Mouse (Mus musculus) CH12.LX (cell line): ENCODE data around the gene Dapk2. TPM values are rescaled to one million over a fixed set of nuclear protein-coding genes. Genes with fewer than 3 reads are reported as not detected.
A peak's percentile ranks its signal among the peaks of the same experiment; 100 is the strongest.

Experiments
- DNase-seq: peaks from one replicate; pipeline ENCODE4 v3.0.0-alpha.2; 2013; ENCODE audit errors: extremely low read depth
- H3K27ac ChIP-seq: 2 replicates; pipeline ENCODE4 v1.5.1; 2012; ENCODE audit warnings: low read depth, mild to moderate bottlenecking, control low read depth, moderate library complexity; ENCODE audit not compliant: insufficient read depth
- H3K27me3 ChIP-seq: replicated peaks from 2 replicates; pipeline ENCODE3; 2012; ENCODE audit warnings: inconsistent platforms
- H3K36me3 ChIP-seq, 2 experiments: replicated peaks in 1 of 2; 2 replicates each; pipeline versions ENCODE3 to v1.6.1; 2012; ENCODE audit warnings: inconsistent platforms in 1 of 2, low read length in 1 of 2, mild to moderate bottlenecking in 1 of 2, mixed read lengths in 1 of 2, moderate library complexity in 1 of 2; ENCODE audit not compliant: control insufficient read depth in 1 of 2, insufficient read depth in 1 of 2
- H3K4me1 ChIP-seq, 2 experiments: 2 replicates each; pipeline ENCODE4 v1.6.1; 2012; ENCODE audit warnings: inconsistent platforms in 1 of 2, moderate library complexity in 1 of 2; ENCODE audit not compliant: insufficient read depth in 2 of 2, control insufficient read depth in 1 of 2
- H3K4me2 ChIP-seq: 2 replicates; pipeline ENCODE4 v1.6.1; 2012; ENCODE audit warnings: low read depth, mild to moderate bottlenecking, control low read depth; ENCODE audit not compliant: poor library complexity, insufficient read depth, severe bottlenecking
- H3K4me3 ChIP-seq, 3 experiments: fragments of 150-350 bp in 1 of 3; sonication (generic) in 1 of 3; replicated peaks in 1 of 3; 2 replicates each; pipeline versions ENCODE3 to v1.5.1; 2011 to 2012; ENCODE audit warnings: low read depth in 2 of 3, low read length in 2 of 3, mild to moderate bottlenecking in 2 of 3, moderate library complexity in 2 of 3, control low read depth in 1 of 3, improper control_type of control experiment in 1 of 3, inconsistent platforms in 1 of 3, mixed read lengths in 1 of 3; ENCODE audit not compliant: poor library complexity in 1 of 3
- H3K79me2 ChIP-seq: replicated peaks from 2 replicates; pipeline ENCODE4 v1.6.1; 2012; ENCODE audit warnings: mild to moderate bottlenecking, moderate library complexity; ENCODE audit not compliant: control insufficient read depth, poor library complexity, insufficient read depth, severe bottlenecking; ENCODE audit errors: extremely low read depth
- H3K9ac ChIP-seq: 2 replicates; pipeline ENCODE4 v1.6.1; 2012; ENCODE audit warnings: low read depth, mild to moderate bottlenecking, control low read depth, moderate library complexity; ENCODE audit not compliant: insufficient read depth
- H3K9me3 ChIP-seq: replicated peaks from 2 replicates; pipeline ENCODE3; 2012; ENCODE audit warnings: low read length, inconsistent platforms, mixed read lengths
- BHLHE40 ChIP-seq: IDR thresholded peaks from 2 replicates; pipeline ENCODE4 v1.6.1; 2011; ENCODE audit warnings: mild to moderate bottlenecking, low read depth, low read length, improper control_type of control experiment
- CHD2 ChIP-seq: IDR thresholded peaks from 2 replicates; pipeline ENCODE4 v1.6.1; 2011; ENCODE audit warnings: low read length, improper control_type of control experiment
- CTCF ChIP-seq, 2 experiments: IDR thresholded peaks in 1 of 2; conservative IDR thresholded peaks in 1 of 2; 2 replicates each; pipeline ENCODE4 v1.5.1; 2011 to 2012; ENCODE audit warnings: low read depth in 2 of 2, low read length in 2 of 2, improper control_type of control experiment in 1 of 2, inconsistent platforms in 1 of 2, mild to moderate bottlenecking in 1 of 2, moderate library complexity in 1 of 2
- EP300 ChIP-seq: IDR thresholded peaks from 2 replicates; pipeline ENCODE4 v1.6.1; 2011; ENCODE audit warnings: low read length, improper control_type of control experiment
- ETS1 ChIP-seq: conservative IDR thresholded peaks from 2 replicates; pipeline ENCODE4 v1.6.1; 2012; ENCODE audit warnings: low read depth, mild to moderate bottlenecking, inconsistent platforms, low read length, improper control_type of control experiment, moderate library complexity
- JUND ChIP-seq: conservative IDR thresholded peaks from 2 replicates; pipeline ENCODE4 v1.6.1; 2011; ENCODE audit warnings: low read depth, low read length, improper control_type of control experiment
- MAZ ChIP-seq: IDR thresholded peaks from 2 replicates; pipeline ENCODE4 v1.6.1; 2012; ENCODE audit warnings: low read depth, mild to moderate bottlenecking, inconsistent platforms, low read length, improper control_type of control experiment, moderate library complexity
- MEF2A ChIP-seq: IDR thresholded peaks from 2 replicates; pipeline ENCODE4 v1.6.1; 2014; ENCODE audit warnings: low read depth, mild to moderate bottlenecking, inconsistent platforms, low read length, improper control_type of control experiment, borderline replicate concordance
- NELFE ChIP-seq: IDR thresholded peaks from 2 replicates; pipeline ENCODE4 v1.6.1; 2011; ENCODE audit warnings: low read depth, low read length, improper control_type of control experiment
- PAX5 ChIP-seq: IDR thresholded peaks from 2 replicates; pipeline ENCODE4 v1.6.1; 2012; ENCODE audit warnings: low read length, inconsistent platforms, mixed read lengths
- POLR2AphosphoS2 ChIP-seq: IDR thresholded peaks from 2 replicates; pipeline ENCODE4 v1.6.1; 2011; ENCODE audit warnings: low read depth, low read length, improper control_type of control experiment
- SIN3A ChIP-seq: IDR thresholded peaks from 2 replicates; pipeline ENCODE4 v1.6.1; 2012; ENCODE audit warnings: low read length, improper control_type of control experiment, inconsistent platforms
- SMC3 ChIP-seq: IDR thresholded peaks from 2 replicates; pipeline ENCODE4 v1.6.1; 2011; ENCODE audit warnings: low read depth, low read length, improper control_type of control experiment
- TBP ChIP-seq: conservative IDR thresholded peaks from 2 replicates; pipeline ENCODE4 v1.6.1; 2011; ENCODE audit warnings: low read depth, low read length, improper control_type of control experiment
- UBTF ChIP-seq: IDR thresholded peaks from 2 replicates; pipeline ENCODE4 v1.6.1; 2012; ENCODE audit warnings: low read depth, mild to moderate bottlenecking, inconsistent platforms, low read length, improper control_type of control experiment, moderate library complexity
- USF1 ChIP-seq: IDR thresholded peaks from 2 replicates; pipeline ENCODE4 v1.6.1; 2014; ENCODE audit warnings: low read depth, mild to moderate bottlenecking, inconsistent platforms, low read length, improper control_type of control experiment
- USF2 ChIP-seq: conservative IDR thresholded peaks from 2 replicates; pipeline ENCODE4 v1.6.1; 2011; ENCODE audit warnings: low read depth, low read length, improper control_type of control experiment
- ZC3H11A ChIP-seq: IDR thresholded peaks from 2 replicates; pipeline ENCODE4 v1.6.1; 2012; ENCODE audit warnings: low read depth, mild to moderate bottlenecking, inconsistent platforms, low read length, improper control_type of control experiment
- ZNF384 ChIP-seq: IDR thresholded peaks from 2 replicates; pipeline ENCODE4 v1.6.1; 2012; ENCODE audit warnings: low read depth, low read length, improper control_type of control experiment, inconsistent platforms
- dilution Hi-C: fragments of 300-500 bp; cut with MboI; formaldehyde crosslinking; loops from 2 replicates; pipeline ENCODE4 v1.14.3; 2020; ENCODE audit warnings: low sequenced_read_pairs; ENCODE audit not compliant: extremely low pct_unique_long_range_greater_than_20kb, extremely low pct_ligation_motif_present
- in situ Hi-C: fragments of 300-500 bp; cut with MboI; formaldehyde crosslinking; loops from 3 replicates; pipeline ENCODE4 v1.14.3; 2019; ENCODE audit warnings: low sequenced_read_pairs, low pct_ligation_motif_present, low pct_unique_long_range_greater_than_20kb, mixed read lengths
- polyA plus RNA-seq: library from polyadenylated mRNA; unstranded; fragments of >175 nt; gene quantifications from 2 replicates; pipeline ENCODE4 v1.2.1, GENCODE M21; 2012; ENCODE audit warnings: low read depth; ENCODE audit not compliant: insufficient read length
- total RNA-seq, 2 experiments: library from RNA; depleted of rRNA; stranded (reverse); fragments of 300-350 nt in 1 of 2; fragments of >200 nt in 1 of 2; gene quantifications; 2 replicates each; pipeline ENCODE4 v1.2.3; 2012 to 2014

The Dapk2 gene
- total and polyA plus RNA-seq, 3 experiments = 25.2 to 60.3 (median 39.0) TPM

- H3K4me1 ChIP-seq = peaks cover 3 to 30% of the 10 kb centered on the region in 2 experiments; a peak in 3 of 4 replicates
- H3K27me3 ChIP-seq = no peaks in the 10 kb centered on the region
- dilution Hi-C loops = no loop called here
- peaks cover 8% of the 10 kb centered on the region; the same call in 1 of the 2 replicates for H3K79me2 ChIP-seq
- peaks cover 3% of the 10 kb centered on the region for H3K9me3 ChIP-seq
- in situ Hi-C loops = loop anchor here (25.0 kb wide), 2 partner anchors 376 to 651 kb away; partner anchors contain the start of genes Aph1b, Fbxl22 and Gm10647
- DNase-seq = peak; percentile 47
- H3K9ac ChIP-seq = no peak overlapping the region
- H3K4me2 ChIP-seq = no peak overlapping the region
- no peak overlapping the region for H3K4me3 ChIP-seq
- TF ChIP-seq BHLHE40 (peak; percentile 71), SMC3 (peak; percentile 16; the same call in 1 of the 2 replicates), CTCF (conservative IDR thresholded peaks at IDR 0.05 in 1 of 2, IDR thresholded peaks at IDR 0.05 in 1 of 2; ENCODE audit: low read depth in 2 of 2, low read length in 2 of 2) (peak; percentile 58 to 61), USF2 (no peak)
- TF ChIP-seq, all 38 proteins: peak for 3
- Histone ChIP-seq H3K36me3 (peaks cover 64 to 88% of the 10 kb centered on the region in 2 experiments), H3K27ac (no peak overlapping the region)
Measured at GRCm38 (mm10) chr9:66135967-66136366, 22.1 kb upstream of the Dapk2 start.

- H3K4me1 ChIP-seq = peaks cover 6 to 41% of the 10 kb centered on the region in 2 experiments; a peak in 3 of 4 replicates
- in situ Hi-C loops = loop anchor here (25.0 kb wide), 2 partner anchors 374 to 649 kb away; partner anchors contain the start of genes Aph1b, Fbxl22 and Gm10647
- dilution Hi-C loops = no loop called here
- TF ChIP-seq MEF2A (no peak), PAX5 (no peak), JUND (no peak), ETS1 (no peak), MAZ (no peak), USF1 (no peak), NELFE (no peak), CHD2 (no peak), ZNF384 (no peak), TBP (no peak), SIN3A (no peak), POLR2AphosphoS2 (no peak), USF2 (no peak), EP300 (no peak), UBTF (no peak), ZC3H11A (no peak)
- TF ChIP-seq, all 38 proteins: peak for 0
- H3K27ac ChIP-seq = no peak overlapping the region
- H3K4me3 ChIP-seq = no peak overlapping the region
- H3K9me3 ChIP-seq = peaks cover 3% of the 10 kb centered on the region
- peaks cover 58 to 73% of the 10 kb centered on the region in 2 experiments for H3K36me3 ChIP-seq
- H3K9ac ChIP-seq = no peak overlapping the region
- no peaks in the 10 kb centered on the region for H3K27me3 ChIP-seq
- DNase-seq = no peak
- no peak overlapping the region for H3K4me2 ChIP-seq
- H3K79me2 ChIP-seq = peaks cover 3% of the 10 kb centered on the region; the same call in 1 of the 2 replicates
Measured at GRCm38 (mm10) chr9:66138193-66138592, 19.8 kb upstream of the Dapk2 start.
